8 mouse cellular contexts compared by ENCODE assay signal in genomic region chr10:5823740-5824491, GRCm38 (mm10). TPM values are rescaled to one million over a fixed set of nuclear protein-coding genes. Genes with fewer than 3 reads are reported as not detected.
DNase-seq lines count a peak whose midpoint lies in the region; ATAC-seq and TF ChIP-seq lines count a peak whose summit lies in the region.

Gene Mtrf1l (minus strand): TSS chr10:5823910.

- peak within 1 kb of the TSS; percentile 84 for H3K27ac ChIP-seq in bone marrow, adult 2 months (ENCODE audit: control insufficient read depth, insufficient read depth, low read depth, low read length, poor library complexity)
- peak within 1 kb of the TSS; percentile 94 for H3K27ac ChIP-seq in embryonic facial prominence, embryonic 15.5 days (replicated peaks)
- H3K27ac ChIP-seq in limb, embryonic 14.5 days (replicated peaks; ENCODE audit: low read depth, low read length) = peak within 1 kb of the TSS; percentile 85
- peak within 1 kb of the TSS; percentile 84 for H3K27ac ChIP-seq in midbrain, postnatal 0 days (ENCODE audit: low read depth, low read length)

- peak within 1 kb of the TSS; percentile 73 for H3K4me3 ChIP-seq in bone marrow, adult 2 months (replicated peaks; ENCODE audit: control insufficient read depth, low read depth, low read length)
- peak within 1 kb of the TSS; percentile 92 for H3K4me3 ChIP-seq in embryonic facial prominence, embryonic 15.5 days (replicated peaks)
- H3K4me3 ChIP-seq in limb, embryonic 14.5 days (replicated peaks; ENCODE audit: low read length) = peak within 1 kb of the TSS; percentile 89
- peak within 1 kb of the TSS; percentile 95 for H3K4me3 ChIP-seq in midbrain, postnatal 0 days (ENCODE audit: low read depth, low read length)

- peak within 1 kb of the TSS; percentile 59 for H3K4me2 ChIP-seq in embryonic facial prominence, embryonic 15.5 days (replicated peaks)
- peak within 1 kb of the TSS; percentile 61 for H3K4me2 ChIP-seq in limb, embryonic 14.5 days (replicated peaks; ENCODE audit: low read depth, low read length, severe bottlenecking)
- H3K4me2 ChIP-seq in midbrain, postnatal 0 days (ENCODE audit: low read depth, low read length, poor library complexity, severe bottlenecking) = peak within 1 kb of the TSS; percentile 78

- peaks cover 9% of the 10 kb centered on the region for H3K36me3 ChIP-seq in embryonic facial prominence, embryonic 15.5 days
- peaks cover 22% of the 10 kb centered on the region for H3K36me3 ChIP-seq in limb, embryonic 14.5 days (ENCODE audit: control insufficient read depth, insufficient read depth, low read length)
- peaks cover 13% of the 10 kb centered on the region for H3K36me3 ChIP-seq in midbrain, postnatal 0 days (ENCODE audit: insufficient read depth, low read length)

- peak within 1 kb of the TSS; percentile 85 for H3K9ac ChIP-seq in embryonic facial prominence, embryonic 15.5 days
- peak within 1 kb of the TSS; percentile 79 for H3K9ac ChIP-seq in limb, embryonic 14.5 days (ENCODE audit: low read depth, low read length, severe bottlenecking)
- H3K9ac ChIP-seq in midbrain, postnatal 0 days (replicated peaks; ENCODE audit: low read length, poor library complexity, severe bottlenecking) = peak within 1 kb of the TSS; percentile 89

- peak; percentile 18; the same call in 1 of the 2 replicates for TF ChIP-seq CTCF in bone marrow, adult 2 months (IDR thresholded peaks at IDR 0.05; ENCODE audit: control insufficient read depth, insufficient read depth, low read length)
- peak; percentile 51 for TF ChIP-seq CTCF in midbrain, postnatal 0 days (IDR thresholded peaks at IDR 0.05)

- peak; percentile 68; the same call in 1 of the 2 replicates for TF ChIP-seq POLR2A in bone marrow, adult 2 months (IDR thresholded peaks at IDR 0.05; ENCODE audit: borderline replicate concordance, control insufficient read depth, low read depth, low read length)
- TF ChIP-seq POLR2A in limb, embryonic 14.5 days (IDR thresholded peaks at IDR 0.05; ENCODE audit: borderline replicate concordance, extremely low read depth, insufficient read depth, insufficient read length) = peak; percentile 50; the same call in 1 of the 2 replicates

- peak; percentile 97 for ATAC-seq in embryonic facial prominence, embryonic 15.5 days (ENCODE audit: insufficient number of reproducible peaks, low FRiP score, low TSS enrichment, low read depth)
- ATAC-seq in limb, embryonic 14.5 days (ENCODE audit: low FRiP score, low read depth) = peak; percentile 98
- ATAC-seq in midbrain, postnatal 0 days (ENCODE audit: low FRiP score) = peak; percentile 98

- peaks cover 5% of the 10 kb centered on the region; the same call in 1 of the 2 replicates for H3K4me1 ChIP-seq in bone marrow, adult 2 months (ENCODE audit: control insufficient read depth, insufficient read depth, low read length)
- H3K4me1 ChIP-seq in embryonic facial prominence, embryonic 15.5 days = peaks cover 13% of the 10 kb centered on the region
- peaks cover 8% of the 10 kb centered on the region for H3K4me1 ChIP-seq in limb, embryonic 14.5 days (ENCODE audit: control insufficient read depth, insufficient read depth, low read length)
- H3K4me1 ChIP-seq in midbrain, postnatal 0 days (ENCODE audit: insufficient read depth, low read length) = peaks cover 8% of the 10 kb centered on the region; the same call in 1 of the 2 replicates

- no peaks in the 10 kb centered on the region for H3K9me3 ChIP-seq in embryonic facial prominence, embryonic 15.5 days (replicated peaks)
- H3K9me3 ChIP-seq in limb, embryonic 14.5 days (ENCODE audit: control insufficient read depth, low read length) = no peaks in the 10 kb centered on the region
- H3K9me3 ChIP-seq in midbrain, postnatal 0 days (ENCODE audit: low read length) = no peaks in the 10 kb centered on the region

- under 1% methylated on average over 47 of the region's 47 CpGs for WGBS in bone marrow, adult 2 months
- under 1% methylated on average over 47 of the region's 47 CpGs for WGBS in embryonic facial prominence, embryonic 15.5 days
- under 1% methylated on average over 46 of the region's 47 CpGs for WGBS in limb, embryonic 14.5 days
- under 1% methylated on average over 47 of the region's 47 CpGs for WGBS in midbrain, postnatal 0 days

- DNase-seq in 416B (ENCODE audit: low read depth) = peak; percentile 99
- DNase-seq in heart, adult 8-10 months (ENCODE audit: low spot score) = peak; percentile 98
- DNase-seq in kidney, adult 9 months = peak; percentile 99
- DNase-seq in limb, embryonic 14.5 days (ENCODE audit: low spot score) = peak; percentile 98
- DNase-seq in midbrain, postnatal 0 days (ENCODE audit: low spot score) = peak; percentile 98
- peak; percentile 97 to 98 for DNase-seq in spleen, postnatal 14 days (ENCODE audit: low spot score in 2 of 2)

- H3K27me3 ChIP-seq in embryonic facial prominence, embryonic 15.5 days = no peaks in the 10 kb centered on the region
- H3K27me3 ChIP-seq in limb, embryonic 14.5 days (ENCODE audit: control insufficient read depth, insufficient read depth, low read length) = no peaks in the 10 kb centered on the region
- no peaks in the 10 kb centered on the region for H3K27me3 ChIP-seq in midbrain, postnatal 0 days (ENCODE audit: insufficient read depth, low read length)

RNA-seq across cellular contexts. Expression of gene Mtrf1l, which starts in this region (rescaled TPM):
- 12.1 and 27.6 TPM in 2 replicates for polyA plus RNA-seq in bone marrow, adult 2 months (2011; ENCODE audit: insufficient read depth, insufficient read length, low replicate concordance, missing spikeins)
- polyA plus RNA-seq in embryonic facial prominence, embryonic 15.5 days (2015; fragmentation: Nextera tagmentation; extraction: Ambion mirVana) = 13.8 and 14.1 TPM in 2 replicates
- total RNA-seq in heart, adult 8-10 months (2022) = 1 to 10 TPM; 8.5 to 9.4 (median 8.8) TPM
- 5.1 and 10.0 TPM in 2 replicates for polyA plus RNA-seq in limb, embryonic 14.5 days (2012; rRNA removed)
- polyA plus RNA-seq in limb, embryonic 14.5 days (2014; fragmentation: Nextera tagmentation; extraction: Ambion mirVana) = 17.3 and 17.7 TPM in 2 replicates
- total RNA-seq in midbrain, postnatal 0 days (2014; rRNA removed) = 8.9 and 12.6 TPM in 2 replicates
- polyA plus RNA-seq in midbrain, postnatal 0 days (2015; fragmentation: Nextera tagmentation; extraction: Ambion mirVana) = 5.2 and 5.4 TPM in 2 replicates

Comparison
In these comparisons a context has a peak if more than half of its experiments do, and no peak if none do; other contexts are left out.
1. Peak in every context shown above with its lines: DNase-seq, ATAC-seq, H3K4me3 ChIP-seq and H3K27ac ChIP-seq.